Mouse (Mus musculus): ENCODE data around the gene Itih3. TPM values are rescaled to one million over a fixed set of nuclear protein-coding genes. Genes with fewer than 3 reads are reported as not detected.

The Itih3 gene
- polyA plus RNA-seq, 1 experiment from 2014 or later = 0.46 TPM

GRCm38 (mm10) chr14:30875955-30876354 lies 47.6 kb downstream of the Itih3 start:
- H3K4me3 ChIP-seq = no peak overlapping the region
- no peaks in the 10 kb centered on the region for H3K9me3 ChIP-seq
- 81% methylated on average over 9 of the region's 9 CpGs for WGBS
- no peaks in the 10 kb centered on the region for H3K27me3 ChIP-seq
- ATAC-seq (ENCODE audit: insufficient number of reproducible peaks, insufficient read depth, low FRiP score, low TSS enrichment) = no peak
- H3K27ac ChIP-seq = no peak overlapping the region
- H3K36me3 ChIP-seq = peaks cover 45% of the 10 kb centered on the region
- peaks cover 11% of the 10 kb centered on the region for H3K4me1 ChIP-seq
- H3K4me2 ChIP-seq (replicated peaks) = no peak overlapping the region
- H3K9ac ChIP-seq = no peak overlapping the region

DNA sequence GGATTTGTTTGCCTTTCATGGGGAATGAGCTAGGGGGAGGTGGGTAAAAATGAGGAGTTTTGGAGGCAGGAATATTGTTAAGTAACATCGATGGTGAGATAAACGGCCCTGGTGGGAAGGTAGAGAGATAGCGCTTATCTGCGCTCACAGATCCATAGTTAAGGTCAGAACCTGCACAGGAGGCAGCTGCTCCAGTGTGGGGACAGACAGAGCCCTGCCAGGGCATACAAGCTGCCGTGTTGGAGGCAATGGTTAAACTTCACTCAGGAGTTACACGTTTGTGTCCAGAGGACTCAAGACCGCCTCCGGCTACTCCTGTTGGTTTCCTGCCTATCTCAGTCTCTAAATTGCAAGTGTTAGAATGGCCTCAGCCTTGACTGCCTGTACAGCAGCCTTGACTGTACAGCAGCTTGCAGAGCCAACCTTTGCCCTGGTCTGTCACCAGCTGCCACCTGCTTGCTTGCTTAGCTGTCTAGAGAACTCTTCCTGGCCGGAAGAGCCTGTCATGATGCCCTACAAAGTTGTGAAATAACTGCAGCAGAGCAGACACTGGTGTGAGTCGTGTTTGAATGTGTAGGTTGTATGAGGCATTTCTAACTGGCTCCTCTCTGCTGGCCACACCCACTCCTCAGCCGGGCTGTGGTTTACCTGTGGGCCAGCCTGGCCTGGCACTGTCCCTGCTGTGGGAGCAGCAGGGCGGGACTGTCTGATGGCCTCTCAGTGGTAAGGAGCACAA lies 48.3 kb downstream of the Itih3 start:
- H3K27ac ChIP-seq = no peak overlapping the region

GRCm38 (mm10) chr14:30874095-30874700 lies 49.4 kb downstream of the Itih3 start:
- Histone ChIP-seq H3K27me3 (no peaks in the 10 kb centered on the region), H3K27ac (no peak overlapping the region), H3K9ac (no peak overlapping the region), H3K4me3 (no peak overlapping the region), H3K36me3 (peaks cover 45% of the 10 kb centered on the region), H3K4me2 (replicated peaks) (no peak overlapping the region), H3K4me1 (peaks cover 14% of the 10 kb centered on the region), H3K9me3 (no peaks in the 10 kb centered on the region)
- ATAC-seq (ENCODE audit: insufficient number of reproducible peaks, insufficient read depth, low FRiP score, low TSS enrichment) = no peak
- WGBS = 86% methylated on average over 17 of the region's 18 CpGs

More for the DNA sequence above, 48.3 kb downstream of the Itih3 start:
- ATAC-seq (ENCODE audit: insufficient number of reproducible peaks, insufficient read depth, low FRiP score, low TSS enrichment) = no peak
- peaks cover 11% of the 10 kb centered on the region for H3K4me1 ChIP-seq
- H3K27me3 ChIP-seq = no peaks in the 10 kb centered on the region
- no peak overlapping the region for H3K4me3 ChIP-seq
- no peak overlapping the region for H3K9ac ChIP-seq
- 82% methylated on average over 12 of the region's 12 CpGs for WGBS
- no peak overlapping the region for H3K4me2 ChIP-seq (replicated peaks)
- peaks cover 45% of the 10 kb centered on the region for H3K36me3 ChIP-seq
- no peaks in the 10 kb centered on the region for H3K9me3 ChIP-seq

- Histone ChIP-seq H3K36me3 (peaks cover 49% of the 10 kb centered on the region), H3K4me3 (no peak overlapping the region), H3K9ac (no peak overlapping the region), H3K4me2 (replicated peaks) (no peak overlapping the region), H3K27me3 (no peaks in the 10 kb centered on the region), H3K4me1 (peaks cover 10% of the 10 kb centered on the region), H3K9me3 (no peaks in the 10 kb centered on the region), H3K27ac (peak overlapping the region; percentile 30; the same call in 1 of the 2 replicates)
- 74% methylated on average over 25 of the region's 25 CpGs for WGBS
- ATAC-seq (ENCODE audit: insufficient number of reproducible peaks, insufficient read depth, low FRiP score, low TSS enrichment) = no peak
These were observed 53.1 kb downstream of the Itih3 start for GRCm38 (mm10) chr14:30870206-30871147.

DNA sequence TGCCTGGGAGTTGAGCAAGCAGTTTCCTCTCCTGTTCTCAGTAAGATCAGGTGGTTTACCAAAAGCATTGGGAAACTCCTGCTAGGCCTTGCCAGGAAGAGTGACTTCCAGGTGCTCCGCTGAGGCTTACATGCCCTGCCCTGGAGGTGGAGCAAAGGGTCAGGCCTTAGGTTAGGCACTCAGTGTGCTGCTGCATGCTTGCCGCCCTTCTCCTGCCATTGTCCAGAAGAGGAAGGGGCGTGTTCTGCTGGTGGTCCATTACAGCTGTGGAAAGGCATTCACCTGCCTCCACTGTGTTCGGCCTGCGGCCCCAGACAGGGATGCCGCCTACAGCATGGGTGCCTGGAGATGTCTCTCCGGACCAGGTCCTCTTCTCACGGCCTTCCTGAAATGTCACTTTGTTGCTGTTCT lies 54.2 kb downstream of the Itih3 start:
- Histone ChIP-seq H3K27me3 (no peaks in the 10 kb centered on the region), H3K9me3 (no peaks in the 10 kb centered on the region), H3K27ac (0 out of 2 replicates have a peak overlapping the region, but pooled peaks have one; percentile 30), H3K4me3 (no peak overlapping the region), H3K36me3 (peaks cover 49% of the 10 kb centered on the region), H3K4me2 (replicated peaks) (no peak overlapping the region), H3K9ac (no peak overlapping the region), H3K4me1 (peaks cover 10% of the 10 kb centered on the region)
- 79% methylated on average over 8 of the region's 8 CpGs for WGBS
- no peak for ATAC-seq (ENCODE audit: insufficient number of reproducible peaks, insufficient read depth, low FRiP score, low TSS enrichment)

DNA sequence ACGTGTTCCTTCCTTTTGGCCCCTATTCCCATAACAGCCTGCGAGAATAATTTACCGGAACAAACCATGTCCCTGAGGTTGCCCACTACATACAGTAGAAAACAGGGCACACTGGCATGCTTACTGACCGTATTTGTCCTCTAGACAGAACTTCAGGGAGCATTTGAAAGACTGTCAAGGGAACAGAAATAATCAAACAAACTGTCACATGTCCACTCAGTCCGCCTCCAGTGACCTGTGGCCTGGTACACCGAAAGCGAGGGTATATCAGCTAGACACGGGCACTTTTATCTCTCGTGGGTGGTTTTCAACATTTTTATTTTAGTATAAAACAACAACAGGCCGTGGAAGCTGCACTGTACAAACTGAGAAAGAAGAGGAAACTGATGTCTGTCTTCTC lies 54.7 kb downstream of the Itih3 start:
- no peak overlapping the region for H3K9ac ChIP-seq
- H3K27me3 ChIP-seq = no peaks in the 10 kb centered on the region
- no peaks in the 10 kb centered on the region for H3K9me3 ChIP-seq
- no peak overlapping the region for H3K27ac ChIP-seq
- peaks cover 43% of the 10 kb centered on the region for H3K36me3 ChIP-seq
- peaks cover 10% of the 10 kb centered on the region for H3K4me1 ChIP-seq
- no peak overlapping the region for H3K4me3 ChIP-seq
- no peak for ATAC-seq (ENCODE audit: insufficient number of reproducible peaks, insufficient read depth, low FRiP score, low TSS enrichment)
- no peak overlapping the region for H3K4me2 ChIP-seq (replicated peaks)
- WGBS = 87% methylated on average over 10 of the region's 10 CpGs

DNA sequence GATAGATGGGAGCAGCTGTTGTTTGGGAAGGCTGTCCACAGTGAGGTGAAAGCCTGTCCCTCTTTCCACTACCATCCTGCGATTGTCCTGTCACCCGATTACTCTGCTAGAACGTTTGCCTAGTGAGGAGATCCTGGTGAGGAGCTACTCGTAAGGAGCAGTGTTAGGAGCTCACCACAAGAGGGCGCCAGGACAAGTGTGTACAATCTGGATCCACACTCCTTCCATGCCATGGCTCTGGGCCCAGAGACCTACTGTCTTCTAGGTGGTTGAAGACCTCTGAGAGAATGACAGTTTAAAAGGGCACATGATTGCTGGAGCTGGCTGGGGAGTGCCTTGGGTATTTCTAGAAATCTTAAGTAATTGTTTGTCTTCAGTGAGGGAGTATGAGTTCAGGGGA lies 56.5 kb downstream of the Itih3 start:
- Histone ChIP-seq H3K4me3 (no peak overlapping the region), H3K36me3 (peaks cover 26% of the 10 kb centered on the region), H3K4me1 (peaks cover 10% of the 10 kb centered on the region), H3K9me3 (no peaks in the 10 kb centered on the region), H3K4me2 (replicated peaks) (no peak overlapping the region), H3K27ac (no peak overlapping the region), H3K9ac (no peak overlapping the region), H3K27me3 (no peaks in the 10 kb centered on the region)
- WGBS = 38% methylated on average over 5 of the region's 5 CpGs
- ATAC-seq (ENCODE audit: insufficient number of reproducible peaks, insufficient read depth, low FRiP score, low TSS enrichment) = no peak

DNA sequence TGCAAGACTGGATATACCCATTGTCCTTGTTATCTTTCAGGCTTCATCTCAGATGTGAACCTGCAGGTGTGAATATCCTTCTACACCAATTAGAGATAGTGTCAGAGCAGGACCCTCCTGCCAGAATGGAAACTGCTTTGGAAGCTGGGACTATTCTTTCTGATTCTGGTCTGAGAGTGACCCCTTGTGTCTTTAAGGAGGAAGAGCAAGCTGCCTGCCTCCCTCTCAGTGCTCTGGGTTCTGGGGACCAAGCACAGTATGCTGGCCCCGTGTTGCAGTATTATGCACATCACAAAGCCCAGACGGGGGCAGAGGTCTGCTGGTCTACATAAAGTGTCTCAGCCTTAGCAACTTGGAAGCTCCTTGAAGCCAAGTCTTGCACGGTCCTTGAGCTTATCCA lies 58.2 kb downstream of the Itih3 start:
- H3K4me2 ChIP-seq (replicated peaks) = no peak overlapping the region
- no peaks in the 10 kb centered on the region for H3K9me3 ChIP-seq
- ATAC-seq (ENCODE audit: insufficient number of reproducible peaks, insufficient read depth, low FRiP score, low TSS enrichment) = no peak
- no peak overlapping the region for H3K9ac ChIP-seq
- no peaks in the 10 kb centered on the region for H3K27me3 ChIP-seq
- peaks cover 25% of the 10 kb centered on the region for H3K36me3 ChIP-seq
- H3K4me1 ChIP-seq = peaks cover 10% of the 10 kb centered on the region
- WGBS = 75% methylated on average over 3 of the region's 3 CpGs
- H3K27ac ChIP-seq = no peak overlapping the region
- H3K4me3 ChIP-seq = no peak overlapping the region

DNA sequence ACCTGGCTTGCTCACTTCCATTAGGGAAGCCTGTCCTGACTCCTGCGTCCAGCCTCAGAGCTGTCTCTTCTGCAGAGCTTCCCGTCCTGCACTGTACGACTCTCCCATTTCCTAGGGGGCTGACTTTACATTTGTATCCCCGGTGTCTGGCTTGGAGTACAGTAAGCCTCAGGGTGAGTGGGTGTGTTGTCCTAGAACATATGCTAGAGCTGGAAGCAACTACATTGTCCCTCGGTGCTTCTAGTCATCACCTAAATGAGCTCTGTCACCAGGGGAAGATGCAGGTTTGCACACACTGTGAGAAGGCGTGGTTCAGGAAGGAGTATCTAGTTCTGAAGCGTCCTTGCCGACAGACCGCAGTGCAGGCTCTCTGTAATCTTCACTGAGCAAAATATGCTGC lies 61.2 kb downstream of the Itih3 start:
- Histone ChIP-seq H3K27ac (no peak overlapping the region), H3K36me3 (peaks cover 17% of the 10 kb centered on the region), H3K27me3 (no peaks in the 10 kb centered on the region), H3K9me3 (no peaks in the 10 kb centered on the region), H3K4me1 (no peaks in the 10 kb centered on the region), H3K4me2 (replicated peaks) (no peak overlapping the region), H3K4me3 (no peak overlapping the region), H3K9ac (no peak overlapping the region)
- WGBS = 85% methylated on average over 9 of the region's 9 CpGs
- no peak for ATAC-seq (ENCODE audit: insufficient number of reproducible peaks, insufficient read depth, low FRiP score, low TSS enrichment)

DNA sequence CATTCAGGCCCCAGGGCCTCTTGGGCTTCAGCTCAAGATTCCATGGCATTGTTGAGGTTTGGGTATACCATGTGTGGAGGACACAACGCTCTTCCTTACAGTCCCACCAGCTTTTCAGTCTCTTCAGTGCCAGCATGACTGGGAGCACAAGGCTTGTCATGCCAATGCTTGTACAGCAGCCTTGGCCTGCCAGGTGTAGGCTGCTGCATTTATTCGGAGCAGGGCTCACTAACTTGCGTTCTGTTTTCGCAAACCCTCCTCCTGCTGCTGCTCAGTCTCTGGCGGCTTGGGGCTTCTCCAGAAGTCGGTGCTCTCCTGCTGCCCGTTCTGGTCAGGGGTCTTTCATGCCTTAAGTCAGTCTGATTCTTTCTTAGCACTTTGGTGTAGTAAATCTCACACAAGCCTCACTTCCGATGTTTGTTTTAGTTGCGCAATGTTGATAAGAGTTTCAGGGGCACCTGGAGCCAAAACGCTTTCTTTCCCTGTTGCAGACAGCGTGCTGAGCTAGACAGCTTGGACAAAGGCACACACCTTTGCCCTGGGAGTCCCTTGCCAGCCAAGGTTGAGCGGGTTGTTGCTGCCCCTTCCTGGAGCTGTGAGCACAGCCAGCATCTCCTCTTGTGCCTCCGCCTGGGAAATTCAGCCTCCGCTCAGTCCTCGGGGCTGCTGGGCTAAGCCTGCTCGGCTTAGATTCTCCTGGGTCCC lies 62.0 kb downstream of the Itih3 start:
- no peak for ATAC-seq (ENCODE audit: insufficient number of reproducible peaks, insufficient read depth, low FRiP score, low TSS enrichment)
- Histone ChIP-seq H3K4me2 (replicated peaks) (no peak overlapping the region), H3K9me3 (no peaks in the 10 kb centered on the region), H3K9ac (no peak overlapping the region), H3K4me3 (no peak overlapping the region), H3K36me3 (peaks cover 17% of the 10 kb centered on the region), H3K27me3 (no peaks in the 10 kb centered on the region), H3K27ac (no peak overlapping the region), H3K4me1 (no peaks in the 10 kb centered on the region)
- WGBS = 75% methylated on average over 16 of the region's 16 CpGs
